Mouse (Mus musculus): ENCODE data around the gene 9130409I23Rik. TPM values are rescaled to one million over a fixed set of nuclear protein-coding genes. Genes with fewer than 3 reads are reported as not detected.

9130409I23Rik gene
- polyA plus RNA-seq, 1 experiment from 2014 or later, result not detected

DNA sequence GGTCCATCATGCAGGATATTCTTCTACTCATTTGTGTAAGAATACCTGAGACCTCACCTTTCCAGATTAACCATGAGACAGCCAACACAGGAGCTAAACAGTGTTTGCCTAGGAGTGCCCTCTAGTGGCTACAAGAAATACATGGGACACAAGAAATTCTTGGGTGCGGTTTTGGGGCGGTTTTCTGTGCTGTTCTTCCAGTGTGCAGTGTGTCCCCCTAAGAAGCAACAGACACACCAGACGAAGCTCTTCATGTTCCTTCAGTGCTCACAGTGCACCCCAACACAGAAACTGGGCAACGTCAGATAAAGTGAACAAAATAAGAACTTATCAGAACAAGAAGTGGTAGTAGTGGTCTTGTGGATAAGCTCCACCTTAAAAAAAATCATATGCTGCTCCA, 11.4 kb upstream of the 9130409I23Rik start:
- H3K27ac ChIP-seq, result no peak overlapping the region
- no peaks in the 10 kb centered on the region for H3K9me3 ChIP-seq
- H3K36me3 ChIP-seq, result no peaks in the 10 kb centered on the region
- no peaks in the 10 kb centered on the region for H3K27me3 ChIP-seq (replicated peaks)
- H3K4me3 ChIP-seq (replicated peaks), result no peak overlapping the region
- no peak for ATAC-seq (ENCODE audit: insufficient read depth, low FRiP score, low read depth)
- WGBS, result 6% methylated on average over 4 of the region's 4 CpGs
- H3K9ac ChIP-seq, result no peak overlapping the region
- H3K4me2 ChIP-seq, result no peak overlapping the region
- no peaks in the 10 kb centered on the region for H3K4me1 ChIP-seq

GRCm38 (mm10) chr1:181047520-181047919, 3.5 kb upstream of the 9130409I23Rik start:
- no peaks in the 10 kb centered on the region for H3K36me3 ChIP-seq
- H3K4me1 ChIP-seq, result no peaks in the 10 kb centered on the region
- H3K27ac ChIP-seq, result no peak overlapping the region
- H3K4me3 ChIP-seq (replicated peaks), result no peak overlapping the region
- no peak overlapping the region for H3K4me2 ChIP-seq
- no peaks in the 10 kb centered on the region for H3K9me3 ChIP-seq
- H3K27me3 ChIP-seq (replicated peaks), result no peaks in the 10 kb centered on the region
- no peak overlapping the region for H3K9ac ChIP-seq
- 41% methylated on average over 1 of the region's 1 CpGs for WGBS
- ATAC-seq (ENCODE audit: insufficient read depth, low FRiP score, low read depth), result no peak

DNA sequence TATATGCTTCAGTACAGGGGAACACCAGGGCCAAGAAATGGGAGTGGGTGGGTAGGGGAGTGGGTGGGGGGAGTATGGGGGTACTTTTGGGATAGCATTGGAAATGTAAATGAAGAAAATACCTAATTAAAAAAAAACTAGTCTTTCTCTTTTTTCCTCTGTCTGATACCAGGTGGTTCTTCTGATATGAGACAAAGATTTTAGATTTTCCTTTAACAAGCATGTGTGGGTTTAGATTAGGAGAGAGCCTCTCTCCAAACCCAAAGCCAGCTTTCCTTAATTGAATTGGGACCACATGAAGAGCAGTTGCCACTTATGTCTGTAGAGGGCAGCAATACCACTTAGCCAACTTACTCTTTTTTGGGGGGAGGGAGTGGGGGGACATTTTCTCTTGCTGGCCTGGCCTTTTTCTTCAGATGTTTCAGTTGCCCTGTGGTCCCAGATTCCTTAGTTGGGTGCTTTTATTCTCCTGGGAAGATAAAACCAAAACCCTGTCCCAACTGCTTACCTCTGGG, 1.7 kb upstream of the 9130409I23Rik start:
- H3K9me3 ChIP-seq, result no peaks in the 10 kb centered on the region
- H3K4me3 ChIP-seq (replicated peaks), result no peak overlapping the region
- H3K27ac ChIP-seq, result no peak overlapping the region
- ATAC-seq (ENCODE audit: insufficient read depth, low FRiP score, low read depth), result no peak
- H3K9ac ChIP-seq, result no peak overlapping the region
- H3K4me2 ChIP-seq, result no peak overlapping the region
- H3K36me3 ChIP-seq, result no peaks in the 10 kb centered on the region
- no peaks in the 10 kb centered on the region for H3K4me1 ChIP-seq
- no peaks in the 10 kb centered on the region for H3K27me3 ChIP-seq (replicated peaks)

- Histone ChIP-seq H3K27ac (no peak overlapping the region), H3K27me3 (replicated peaks) (no peaks in the 10 kb centered on the region), H3K4me3 (replicated peaks) (no peak overlapping the region), H3K36me3 (no peaks in the 10 kb centered on the region), H3K4me1 (no peaks in the 10 kb centered on the region), H3K9me3 (no peaks in the 10 kb centered on the region), H3K4me2 (no peak overlapping the region), H3K9ac (no peak overlapping the region)
- no peak for ATAC-seq (ENCODE audit: insufficient read depth, low FRiP score, low read depth)
- 70% methylated on average over 4 of the region's 4 CpGs for WGBS
Observed at GRCm38 (mm10) chr1:181052898-181053297, 1.9 kb downstream of the 9130409I23Rik start.

- no peak overlapping the region for H3K4me2 ChIP-seq
- H3K36me3 ChIP-seq, result no peaks in the 10 kb centered on the region
- no peaks in the 10 kb centered on the region for H3K9me3 ChIP-seq
- H3K4me3 ChIP-seq (replicated peaks), result no peak overlapping the region
- H3K9ac ChIP-seq, result no peak overlapping the region
- H3K4me1 ChIP-seq, result no peaks in the 10 kb centered on the region
- 78% methylated on average over 3 of the region's 3 CpGs for WGBS
- no peak overlapping the region for H3K27ac ChIP-seq
- no peaks in the 10 kb centered on the region for H3K27me3 ChIP-seq (replicated peaks)
- no peak for ATAC-seq (ENCODE audit: insufficient read depth, low FRiP score, low read depth)
Observed at GRCm38 (mm10) chr1:181061784-181062485, 10.9 kb downstream of the 9130409I23Rik start.

DNA sequence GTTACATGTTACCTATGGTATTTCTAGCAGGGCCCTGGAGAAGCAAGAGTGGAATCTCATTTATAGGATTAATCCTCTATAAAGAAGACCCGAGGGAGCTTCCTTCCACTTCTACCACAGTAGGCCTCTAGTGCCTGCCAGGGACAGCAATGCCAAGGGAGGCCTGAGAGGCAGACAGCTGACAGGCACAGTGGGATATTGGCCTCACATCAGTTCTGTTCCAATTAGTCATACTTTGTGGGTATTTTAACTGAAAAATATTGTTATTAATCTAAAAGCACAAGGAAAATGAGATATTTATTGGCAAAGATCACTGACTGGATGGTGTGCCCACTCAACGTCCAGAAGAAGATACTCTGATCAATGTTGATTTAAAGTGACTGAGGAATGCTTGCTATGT, 13.0 kb downstream of the 9130409I23Rik start:
- Histone ChIP-seq H3K4me1 (no peaks in the 10 kb centered on the region), H3K27ac (no peak overlapping the region), H3K9me3 (no peaks in the 10 kb centered on the region), H3K27me3 (replicated peaks) (no peaks in the 10 kb centered on the region), H3K9ac (no peak overlapping the region), H3K4me3 (replicated peaks) (no peak overlapping the region), H3K4me2 (no peak overlapping the region), H3K36me3 (no peaks in the 10 kb centered on the region)
- 64% methylated on average over 2 of the region's 2 CpGs for WGBS
- no peak for ATAC-seq (ENCODE audit: insufficient read depth, low FRiP score, low read depth)

DNA sequence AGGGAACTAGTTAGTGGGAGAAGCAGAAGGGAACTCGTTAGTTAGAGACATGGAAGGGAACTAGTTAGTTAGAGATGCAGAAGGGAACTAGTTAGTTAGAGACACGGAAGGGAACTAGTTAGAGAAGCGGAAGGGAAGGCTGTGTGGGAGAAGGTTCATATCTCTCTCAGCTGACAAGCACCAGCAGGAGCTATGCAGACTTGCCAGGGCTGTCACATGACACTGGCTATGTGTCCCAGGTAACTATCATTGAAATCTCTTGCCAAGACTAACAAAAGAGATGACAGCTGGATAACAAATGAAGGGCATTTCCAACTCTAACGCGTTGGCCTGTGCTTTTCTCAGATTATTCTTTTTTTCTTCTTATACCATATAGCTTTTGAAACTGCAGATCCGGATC, 13.6 kb downstream of the 9130409I23Rik start:
- Histone ChIP-seq H3K27ac (no peak overlapping the region), H3K4me2 (no peak overlapping the region), H3K4me3 (replicated peaks) (no peak overlapping the region), H3K4me1 (no peaks in the 10 kb centered on the region), H3K9ac (no peak overlapping the region), H3K36me3 (no peaks in the 10 kb centered on the region), H3K27me3 (replicated peaks) (no peaks in the 10 kb centered on the region), H3K9me3 (no peaks in the 10 kb centered on the region)
- WGBS, result 57% methylated on average over 6 of the region's 6 CpGs
- no peak for ATAC-seq (ENCODE audit: insufficient read depth, low FRiP score, low read depth)

DNA sequence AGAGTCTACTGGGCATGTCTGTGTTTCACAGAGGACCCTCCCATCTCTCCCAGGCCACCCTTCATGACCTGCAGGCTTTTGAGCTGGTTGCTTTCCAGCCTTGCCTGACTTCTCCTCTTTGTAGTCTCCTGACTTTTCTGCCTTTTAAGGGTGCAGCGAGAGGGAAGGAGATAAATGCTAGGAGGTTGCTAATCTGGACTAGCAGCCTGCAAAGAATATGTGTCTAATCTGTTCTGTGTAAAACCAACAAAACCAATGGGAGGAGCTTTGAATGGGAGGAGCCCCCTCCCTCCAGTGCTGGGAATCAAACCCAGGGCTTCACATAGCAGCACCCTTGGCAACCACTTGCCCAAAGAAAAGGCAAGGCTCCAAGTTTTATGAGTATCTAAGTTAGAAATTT, 17.3 kb downstream of the 9130409I23Rik start:
- no peaks in the 10 kb centered on the region for H3K4me1 ChIP-seq
- no peak overlapping the region for H3K4me3 ChIP-seq (replicated peaks)
- H3K9me3 ChIP-seq, result no peaks in the 10 kb centered on the region
- ATAC-seq (ENCODE audit: insufficient read depth, low FRiP score, low read depth), result no peak
- H3K36me3 ChIP-seq, result no peaks in the 10 kb centered on the region
- 68% methylated on average over 1 of the region's 1 CpGs for WGBS
- H3K9ac ChIP-seq, result no peak overlapping the region
- no peak overlapping the region for H3K4me2 ChIP-seq
- H3K27me3 ChIP-seq (replicated peaks), result no peaks in the 10 kb centered on the region
- no peak overlapping the region for H3K27ac ChIP-seq

- H3K4me1 ChIP-seq, result no peaks in the 10 kb centered on the region
- no peaks in the 10 kb centered on the region for H3K27me3 ChIP-seq (replicated peaks)
- WGBS, result 61% methylated on average over 11 of the region's 11 CpGs
- H3K36me3 ChIP-seq, result no peaks in the 10 kb centered on the region
- no peaks in the 10 kb centered on the region for H3K9me3 ChIP-seq
- no peak overlapping the region for H3K4me2 ChIP-seq
- H3K4me3 ChIP-seq (replicated peaks), result no peak overlapping the region
- no peak overlapping the region for H3K27ac ChIP-seq
- no peak overlapping the region for H3K9ac ChIP-seq
- no peak for ATAC-seq (ENCODE audit: insufficient read depth, low FRiP score, low read depth)
Observed at GRCm38 (mm10) chr1:181069671-181070070, 18.6 kb downstream of the 9130409I23Rik start.

- no peak overlapping the region for H3K27ac ChIP-seq
- H3K36me3 ChIP-seq, result no peaks in the 10 kb centered on the region
- no peak overlapping the region for H3K4me2 ChIP-seq
- H3K9ac ChIP-seq, result no peak overlapping the region
- H3K4me3 ChIP-seq (replicated peaks), result no peak overlapping the region
- no peaks in the 10 kb centered on the region for H3K27me3 ChIP-seq (replicated peaks)
- no peaks in the 10 kb centered on the region for H3K9me3 ChIP-seq
- WGBS, result 39% methylated on average over 5 of the region's 5 CpGs
- ATAC-seq (ENCODE audit: insufficient read depth, low FRiP score, low read depth), result no peak
- no peaks in the 10 kb centered on the region for H3K4me1 ChIP-seq
Observed at GRCm38 (mm10) chr1:181073075-181073474, 22.0 kb downstream of the 9130409I23Rik start.

- no peaks in the 10 kb centered on the region for H3K9me3 ChIP-seq
- 33% methylated on average over 2 of the region's 2 CpGs for WGBS
- H3K4me2 ChIP-seq, result no peak overlapping the region
- H3K4me1 ChIP-seq, result no peaks in the 10 kb centered on the region
- no peak overlapping the region for H3K4me3 ChIP-seq (replicated peaks)
- no peak overlapping the region for H3K9ac ChIP-seq
- ATAC-seq (ENCODE audit: insufficient read depth, low FRiP score, low read depth), result no peak
- no peaks in the 10 kb centered on the region for H3K36me3 ChIP-seq
- no peaks in the 10 kb centered on the region for H3K27me3 ChIP-seq (replicated peaks)
- no peak overlapping the region for H3K27ac ChIP-seq
Observed at GRCm38 (mm10) chr1:181084021-181084420, 33.0 kb downstream of the 9130409I23Rik start.

DNA sequence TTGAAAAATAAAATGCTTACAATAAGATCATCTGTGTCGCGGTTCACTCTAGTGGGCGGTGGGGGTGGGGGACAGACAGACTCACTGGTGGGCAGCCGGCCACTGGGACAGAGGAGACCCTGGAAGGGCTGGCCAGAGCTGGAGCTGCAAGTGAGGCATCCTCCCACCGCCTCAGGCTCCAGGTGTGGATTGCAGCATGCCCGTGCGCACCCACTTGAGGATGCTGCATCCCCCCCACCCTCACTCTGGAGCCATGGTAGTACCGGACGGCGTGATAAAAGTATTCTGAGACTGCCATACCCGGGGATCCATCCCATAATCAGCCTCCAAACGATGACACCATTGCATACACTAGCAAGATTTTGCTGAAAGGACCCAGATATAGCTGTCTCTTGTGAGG, 39.0 kb downstream of the 9130409I23Rik start:
- ATAC-seq (ENCODE audit: insufficient read depth, low FRiP score, low read depth), result no peak
- 78% methylated on average over 12 of the region's 12 CpGs for WGBS
- H3K9ac ChIP-seq, result no peak overlapping the region

More for the DNA sequence above, 39.0 kb downstream of the 9130409I23Rik start:
- H3K4me1 ChIP-seq, result no peaks in the 10 kb centered on the region
- no peak overlapping the region for H3K4me3 ChIP-seq (replicated peaks)
- H3K27me3 ChIP-seq (replicated peaks), result no peaks in the 10 kb centered on the region
- no peaks in the 10 kb centered on the region for H3K9me3 ChIP-seq
- H3K27ac ChIP-seq, result no peak overlapping the region
- no peak overlapping the region for H3K4me2 ChIP-seq
- H3K36me3 ChIP-seq, result peaks cover 19% of the 10 kb centered on the region

All from stomach, embryonic 15.5 days (tissue).